Mouse (Mus musculus) hindbrain, embryonic 14.5 days (tissue): ENCODE measurements around the gene Ndufa4l2. TPM values are rescaled to one million over a fixed set of nuclear protein-coding genes. Genes with fewer than 3 reads are reported as not detected.

Source experiments
- ATAC-seq: fragments of 200-750 bp; cut with Nextera tagmentation; 2 replicates; pipeline ENCODE4 v1.8.0; 2017; ENCODE audit warnings: moderate number of reproducible peaks, mild to moderate bottlenecking, moderate TSS enrichment, moderate library complexity; ENCODE audit not compliant: low FRiP score
- DNase-seq: peaks from one replicate; pipeline ENCODE4 v3.0.0-alpha.2; 2015; ENCODE audit warnings: low spot score
- H3K27ac ChIP-seq: fragments of 300-500 bp; sonication (generic); 2 replicates; pipeline ENCODE4 v1.5.1; 2014; ENCODE audit warnings: mild to moderate bottlenecking, moderate library complexity
- H3K27me3 ChIP-seq: fragments of 300-500 bp; sonication (generic); 2 replicates; pipeline ENCODE4 v1.6.1; 2014; ENCODE audit warnings: mild to moderate bottlenecking, low read length, mixed read lengths; ENCODE audit not compliant: control insufficient read depth, insufficient read depth
- H3K36me3 ChIP-seq: fragments of 300-500 bp; sonication (generic); replicated peaks from 2 replicates; pipeline ENCODE4 v1.6.1; 2014; ENCODE audit not compliant: control insufficient read depth, insufficient read depth
- H3K4me1 ChIP-seq: fragments of 300-500 bp; sonication (generic); replicated peaks from 2 replicates; pipeline ENCODE4 v1.6.1; 2014; ENCODE audit warnings: antibody characterized with exemption, low read length, mixed read lengths; ENCODE audit not compliant: control insufficient read depth, insufficient read depth
- H3K4me2 ChIP-seq: fragments of 300-500 bp; sonication (generic); replicated peaks from 2 replicates; pipeline ENCODE4 v1.6.1; 2014; ENCODE audit warnings: mild to moderate bottlenecking, moderate library complexity
- H3K4me3 ChIP-seq: fragments of 300-500 bp; sonication (generic); replicated peaks from 2 replicates; pipeline ENCODE4 v1.5.1; 2014; ENCODE audit warnings: mild to moderate bottlenecking, low read length
- H3K9ac ChIP-seq: fragments of 300-500 bp; sonication (generic); 2 replicates; pipeline ENCODE4 v1.6.1; 2014
- H3K9me3 ChIP-seq: fragments of 300-500 bp; sonication (generic); 2 replicates; pipeline ENCODE4 v1.6.1; 2016; ENCODE audit warnings: low read length; ENCODE audit not compliant: control insufficient read depth
- WGBS: fragments of 180-500 bp; shearing (Covaris S2); extraction: QIAGEN DNeasy Blood & Tissue Kit; methylation state at CpG from one replicate; pipeline ENCODE4 v1.1.7; 2014; 5-methylcytosine and 5-hydroxymethylcytosine counted together
- polyA plus RNA-seq: library from polyadenylated mRNA; unstranded; fragments of >200 nt; fragmentation: Nextera tagmentation; extraction: Ambion mirVana; gene quantifications from 2 replicates; pipeline ENCODE4 v1.2.1, GENCODE M21; 2014

Ndufa4l2 gene
- polyA plus RNA-seq, 1 experiment from 2014 or later, result 12.7 TPM

DNA sequence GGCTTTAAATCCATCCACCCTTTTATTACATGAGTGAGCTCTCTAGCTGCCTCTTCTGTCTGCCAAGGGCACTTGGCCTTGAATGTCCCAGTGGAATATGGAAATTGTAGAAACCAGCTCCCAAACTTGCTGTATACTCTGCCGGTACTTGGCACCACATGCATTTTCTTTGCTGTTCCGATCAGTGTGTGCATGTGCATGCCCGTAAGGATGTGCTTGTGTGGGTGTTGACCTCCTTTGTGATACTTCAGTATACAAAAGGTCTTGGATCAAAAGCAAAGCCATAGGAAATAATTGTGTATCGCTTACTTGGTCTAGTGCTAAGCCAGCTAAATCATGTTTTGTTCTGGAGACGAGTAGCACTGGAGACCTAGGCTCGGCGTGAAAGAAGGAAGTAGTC, 25.9 kb upstream of the Ndufa4l2 start:
- no peak overlapping the region for H3K4me3 ChIP-seq
- H3K9me3 ChIP-seq, result no peaks in the 10 kb centered on the region
- H3K27ac ChIP-seq, result peak overlapping the region; percentile 74
- H3K4me2 ChIP-seq, result no peak overlapping the region
- 72% methylated on average over 7 of the region's 7 CpGs for WGBS
- no peak for ATAC-seq
- no peak overlapping the region for H3K9ac ChIP-seq
- H3K27me3 ChIP-seq, result no peaks in the 10 kb centered on the region
- H3K4me1 ChIP-seq, result peaks cover 22% of the 10 kb centered on the region
- DNase-seq, result no peak
- H3K36me3 ChIP-seq, result peaks cover 76% of the 10 kb centered on the region

DNA sequence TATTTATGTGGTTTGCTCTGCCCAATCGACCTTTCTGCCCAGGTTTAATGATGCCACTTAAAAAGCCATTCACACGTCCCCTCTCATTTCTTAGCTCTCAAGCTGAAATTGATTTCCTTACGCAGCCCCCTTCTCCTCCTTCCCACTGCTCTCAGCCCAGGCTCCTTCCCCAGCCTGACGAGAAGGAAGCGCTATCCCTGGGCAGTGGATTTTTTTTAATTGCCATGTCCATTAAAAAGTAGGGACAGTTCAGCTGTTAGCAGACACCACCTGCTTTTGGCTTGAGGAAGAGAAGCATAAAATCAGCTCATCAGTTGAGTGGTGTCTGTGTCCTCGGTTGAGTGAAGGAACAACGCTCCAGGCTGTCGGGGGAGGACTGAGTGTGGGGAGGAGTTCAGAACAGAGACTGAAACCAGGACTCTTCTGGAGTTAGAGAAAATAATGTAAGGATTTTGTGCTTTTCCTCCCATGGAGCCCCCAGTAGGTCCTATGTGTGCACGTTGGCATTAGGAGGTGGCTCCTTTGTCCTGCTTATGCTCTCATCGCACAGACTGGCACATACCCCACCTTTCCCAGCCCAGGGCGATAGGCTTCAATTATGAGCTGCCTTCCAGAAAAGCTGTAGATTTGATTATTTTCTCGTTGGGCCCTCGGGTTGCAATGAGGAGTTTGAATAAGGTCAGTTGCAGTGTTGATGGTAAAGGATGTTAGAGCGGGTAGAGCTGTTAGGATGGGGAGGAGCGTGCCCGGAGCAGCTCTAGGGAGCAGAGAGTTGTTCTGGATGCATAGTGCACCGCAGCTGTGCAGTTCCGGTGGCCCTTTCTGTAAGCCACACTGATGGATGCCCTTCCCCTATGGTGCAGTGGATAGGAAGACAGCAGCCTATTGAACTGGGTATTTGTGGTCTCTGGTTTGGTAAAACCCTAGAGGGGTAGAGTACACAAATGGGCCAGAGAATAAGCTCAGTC, 24.3 kb upstream of the Ndufa4l2 start:
- Histone ChIP-seq H3K27ac (peak overlapping the region; percentile 74), H3K4me1 (peaks cover 22% of the 10 kb centered on the region), H3K4me3 (no peak overlapping the region), H3K9ac (peak overlapping the region; percentile 46; the same call in 1 of the 2 replicates), H3K36me3 (peaks cover 76% of the 10 kb centered on the region), H3K9me3 (no peaks in the 10 kb centered on the region), H3K4me2 (no peak overlapping the region), H3K27me3 (no peaks in the 10 kb centered on the region)
- WGBS, result 64% methylated on average over 18 of the region's 18 CpGs
- DNase-seq (peak; percentile 27), ATAC-seq (peak; percentile 53)

DNA sequence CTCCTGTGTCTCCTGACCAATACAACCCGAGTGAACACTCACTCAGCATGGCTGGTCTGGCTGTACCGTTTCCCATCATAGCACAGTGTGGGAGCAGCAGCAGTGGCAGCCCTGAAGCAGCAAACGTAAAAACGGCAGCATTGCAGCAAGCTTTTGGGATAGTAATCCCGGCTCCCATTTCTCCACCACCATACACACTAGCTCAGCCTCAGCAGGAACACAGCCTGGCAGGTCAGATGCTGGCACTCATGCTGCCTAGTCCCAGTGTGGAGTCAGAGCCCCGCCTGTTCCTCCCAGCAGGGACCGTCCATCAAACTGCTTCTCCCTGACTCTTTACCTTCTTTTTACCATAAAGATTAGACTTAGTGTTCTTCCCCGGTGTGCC, 23.6 kb upstream of the Ndufa4l2 start:
- Histone ChIP-seq H3K27ac (peak overlapping the region; percentile 74), H3K4me3 (no peak overlapping the region), H3K27me3 (no peaks in the 10 kb centered on the region), H3K4me2 (no peak overlapping the region), H3K9ac (0 out of 2 replicates have a peak overlapping the region, but pooled peaks have one; percentile 46), H3K4me1 (peaks cover 22% of the 10 kb centered on the region), H3K9me3 (no peaks in the 10 kb centered on the region), H3K36me3 (peaks cover 76% of the 10 kb centered on the region)
- ATAC-seq (peak; percentile 47; the same call in 1 of the 2 replicates), DNase-seq (no peak)
- WGBS, result 50% methylated on average over 8 of the region's 8 CpGs

DNA sequence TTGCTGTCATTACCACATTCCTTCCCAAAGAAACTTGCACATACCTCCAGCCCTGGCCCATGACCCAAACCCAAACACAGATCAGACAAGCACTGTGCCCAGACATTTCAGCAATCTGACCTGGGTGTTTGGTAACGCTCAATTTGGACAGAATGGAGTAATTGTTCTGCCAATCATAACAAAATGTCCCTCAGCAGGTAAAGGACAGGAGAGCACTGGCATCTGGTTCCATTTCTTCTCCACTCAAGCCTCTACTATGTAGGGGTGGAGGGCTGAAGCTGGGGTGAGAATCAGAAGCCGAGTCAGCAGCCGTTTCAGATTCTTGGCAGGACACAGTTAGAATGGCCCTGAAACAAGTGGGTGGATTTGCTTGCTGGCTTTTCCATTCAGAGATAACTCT, 22.6 kb upstream of the Ndufa4l2 start:
- Histone ChIP-seq H3K4me3 (no peak overlapping the region), H3K9me3 (no peaks in the 10 kb centered on the region), H3K27ac (peak overlapping the region; percentile 74; the same call in 1 of the 2 replicates), H3K36me3 (peaks cover 80% of the 10 kb centered on the region), H3K27me3 (no peaks in the 10 kb centered on the region), H3K4me1 (peaks cover 22% of the 10 kb centered on the region), H3K4me2 (no peak overlapping the region), H3K9ac (no peak overlapping the region)
- DNase-seq, result no peak
- WGBS, result 88% methylated on average over 3 of the region's 3 CpGs
- no peak for ATAC-seq

DNA sequence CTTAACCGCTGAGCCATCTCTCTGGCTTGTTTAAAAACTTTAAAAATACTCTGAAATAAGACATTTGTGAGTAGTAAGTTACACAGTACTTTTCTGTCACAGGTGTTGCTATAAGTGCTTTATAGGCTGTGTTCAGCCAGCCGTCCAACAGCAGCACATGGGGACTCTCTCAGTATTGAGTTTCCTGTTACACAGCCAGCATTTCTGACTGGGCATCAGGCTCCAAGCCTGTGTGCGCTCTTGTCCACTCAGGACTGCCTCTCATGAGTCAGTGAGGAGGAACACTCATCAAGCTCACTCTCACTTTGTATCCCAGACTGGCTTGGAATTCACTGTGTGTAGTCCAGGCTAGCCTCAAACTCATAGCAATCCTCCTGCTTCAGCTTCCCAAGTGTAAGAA, 18.6 kb upstream of the Ndufa4l2 start:
- Histone ChIP-seq H3K27me3 (no peaks in the 10 kb centered on the region), H3K4me2 (no peak overlapping the region), H3K4me3 (no peak overlapping the region), H3K27ac (no peak overlapping the region), H3K36me3 (peaks cover 96% of the 10 kb centered on the region), H3K9me3 (no peaks in the 10 kb centered on the region), H3K4me1 (0 out of 2 replicates have a peak, but pooled peaks cover 5% of the 10 kb centered on the region), H3K9ac (no peak overlapping the region)
- DNase-seq (no peak), ATAC-seq (no peak)
- 95% methylated on average over 3 of the region's 3 CpGs for WGBS

DNA sequence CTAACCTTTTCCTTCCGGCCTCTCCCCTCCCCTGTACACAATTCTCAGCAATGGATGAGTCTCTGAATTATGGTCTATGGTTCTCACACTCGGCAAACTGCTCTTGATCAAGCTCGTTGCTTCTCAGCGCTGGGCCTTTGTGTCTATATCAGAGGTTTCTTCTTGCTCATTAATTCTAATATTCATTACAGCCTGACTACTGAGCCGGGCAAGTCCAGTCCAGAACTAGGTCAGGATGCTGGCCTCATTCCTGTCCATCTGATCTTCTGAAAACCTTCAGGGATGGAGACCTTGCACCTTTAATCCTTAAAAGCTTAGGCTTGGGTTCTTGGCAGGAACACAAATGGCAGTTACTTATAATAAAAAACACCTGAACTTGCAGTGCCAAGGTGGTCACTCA, 15.3 kb upstream of the Ndufa4l2 start:
- no peaks in the 10 kb centered on the region for H3K27me3 ChIP-seq
- H3K36me3 ChIP-seq, result peaks cover 69% of the 10 kb centered on the region
- no peaks in the 10 kb centered on the region for H3K9me3 ChIP-seq
- ATAC-seq (no peak), DNase-seq (no peak)
- H3K27ac ChIP-seq, result no peak overlapping the region
- no peak overlapping the region for H3K4me3 ChIP-seq
- no peaks in the 10 kb centered on the region for H3K4me1 ChIP-seq
- H3K9ac ChIP-seq, result no peak overlapping the region
- 77% methylated on average over 5 of the region's 5 CpGs for WGBS
- H3K4me2 ChIP-seq, result no peak overlapping the region

DNA sequence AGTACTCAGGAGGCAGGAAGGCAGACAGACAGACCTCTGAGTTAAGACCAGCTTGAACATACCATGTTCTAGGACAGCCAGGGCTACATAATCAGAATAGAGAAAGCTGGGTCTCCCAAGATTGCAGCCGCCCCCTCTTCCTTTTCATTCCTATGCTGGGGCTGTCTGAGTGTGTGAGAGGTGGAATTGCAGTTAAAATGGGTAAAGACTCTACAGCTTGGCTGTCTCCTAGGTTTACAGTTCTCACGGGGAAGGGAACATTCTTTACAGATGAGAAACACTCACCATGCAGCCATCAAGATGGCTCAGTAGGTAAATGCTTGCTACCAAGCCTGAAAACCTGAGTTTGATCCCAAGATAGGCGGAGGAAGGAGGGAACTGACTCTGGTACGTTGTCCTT, 14.7 kb upstream of the Ndufa4l2 start:
- Histone ChIP-seq H3K9me3 (no peaks in the 10 kb centered on the region), H3K4me1 (no peaks in the 10 kb centered on the region), H3K27me3 (no peaks in the 10 kb centered on the region), H3K4me2 (no peak overlapping the region), H3K36me3 (peaks cover 64% of the 10 kb centered on the region), H3K27ac (no peak overlapping the region), H3K9ac (no peak overlapping the region), H3K4me3 (no peak overlapping the region)
- ATAC-seq (no peak), DNase-seq (no peak)
- 92% methylated on average over 4 of the region's 4 CpGs for WGBS

DNA sequence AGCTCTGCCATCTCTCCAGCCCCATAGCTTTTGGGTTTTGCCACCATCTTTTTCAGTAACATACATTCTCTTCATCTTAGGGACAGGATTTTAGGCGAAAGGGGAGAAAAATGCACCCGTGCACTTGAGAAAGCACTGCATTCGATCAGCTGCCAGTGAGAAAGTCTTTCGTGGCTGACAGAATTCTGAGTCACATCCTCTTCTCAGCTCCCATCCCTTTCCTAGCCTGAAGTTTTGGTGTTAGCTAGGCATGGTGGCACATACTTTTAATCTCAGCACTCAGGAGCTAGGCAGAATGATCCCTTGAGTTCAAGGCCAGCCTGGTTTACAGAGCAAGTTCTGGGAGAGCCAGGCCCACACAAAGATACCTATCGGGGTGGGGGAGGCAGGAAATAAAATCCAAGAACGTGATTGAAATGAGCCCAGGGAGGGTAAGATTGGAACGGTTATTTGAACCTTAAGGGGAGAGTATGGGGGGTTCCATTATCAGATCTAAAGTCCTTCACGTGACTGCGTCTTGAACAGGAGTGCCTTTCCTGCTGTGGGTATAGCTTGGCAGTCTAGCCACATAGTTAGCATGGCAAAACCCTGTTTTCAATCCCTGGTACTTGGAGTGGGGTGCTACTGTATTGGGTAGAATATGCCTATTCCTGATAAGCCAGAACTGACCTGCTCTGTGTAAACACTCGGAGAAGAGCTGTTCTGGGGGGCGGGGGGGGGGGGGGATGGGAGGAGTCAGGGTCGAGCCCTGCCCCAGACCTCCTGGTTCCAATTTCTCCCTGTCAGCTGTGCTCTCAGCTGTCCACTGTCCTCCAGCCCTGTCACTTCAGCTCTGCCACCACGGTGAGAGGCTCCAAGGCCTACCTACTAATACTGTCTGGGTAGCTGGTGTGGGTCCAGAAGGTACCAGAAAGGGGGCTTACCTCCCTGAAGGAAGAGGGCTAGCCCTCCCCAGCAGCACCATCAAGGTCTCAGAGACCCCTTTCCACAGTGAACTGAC, 13.6 kb upstream of the Ndufa4l2 start, which contains the start of gene Stac3:
Gene Stac3 (plus strand): TSS at position 793 of the 1,000 bp plus-strand sequence.
- WGBS, result 81% methylated on average over 13 of the region's 13 CpGs
- H3K4me1 ChIP-seq, result no peaks in the 10 kb centered on the region
- no peak within 1 kb of the TSS for H3K27ac ChIP-seq
- H3K9ac ChIP-seq, result no peak within 1 kb of the TSS
- ATAC-seq (no peak), DNase-seq (no peak)
- no peaks in the 10 kb centered on the region for H3K9me3 ChIP-seq
- H3K4me2 ChIP-seq, result no peak within 1 kb of the TSS
- H3K4me3 ChIP-seq, result no peak within 1 kb of the TSS
- H3K36me3 ChIP-seq, result peaks cover 60% of the 10 kb centered on the region
- H3K27me3 ChIP-seq, result no peaks in the 10 kb centered on the region
